Mouse (Mus musculus): Measurements from ENCODE around the gene Stam. TPM values are rescaled to one million over a fixed set of nuclear protein-coding genes. Genes with fewer than 3 reads are reported as not detected.

Gene Stam
- polyA plus RNA-seq, 1 experiment from 2014 or later, result 128 TPM

DNA sequence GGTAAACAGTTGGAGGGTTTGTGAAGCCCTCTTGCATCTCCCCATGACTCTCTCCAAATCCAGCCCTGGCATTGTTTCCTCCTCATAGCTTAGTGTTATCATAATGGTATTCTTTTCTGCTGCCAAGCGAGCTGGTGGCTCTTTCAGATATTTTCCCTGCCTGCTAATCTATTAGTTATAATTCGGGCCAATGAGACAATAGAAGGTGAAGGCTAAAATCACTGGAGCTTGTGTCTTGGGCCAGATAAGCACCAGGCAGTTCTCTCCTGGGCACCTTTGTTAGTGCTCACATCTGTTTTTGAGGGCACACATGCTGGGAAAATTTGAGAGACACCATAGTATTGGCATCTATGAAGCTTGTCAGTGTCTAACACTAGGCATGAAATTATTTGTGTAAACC, 91.2 kb downstream of the Stam start:
- DNase-seq (ENCODE audit: low spot score) (no peak), ATAC-seq (no peak)
- no peaks in the 10 kb centered on the region for H3K4me1 ChIP-seq (ENCODE audit: control insufficient read depth, insufficient read depth, low read length)
- H3K4me2 ChIP-seq (ENCODE audit: low read length), result no peak overlapping the region
- H3K27ac ChIP-seq (ENCODE audit: low read depth, low read length), result no peak overlapping the region
- no peak overlapping the region for H3K9ac ChIP-seq (ENCODE audit: low read length)
- 65% methylated on average over 2 of the region's 2 CpGs for WGBS
- no peak overlapping the region for H3K4me3 ChIP-seq (ENCODE audit: low read depth, low read length)
- no peaks in the 10 kb centered on the region for H3K9me3 ChIP-seq (replicated peaks; ENCODE audit: control insufficient read depth, low read length)
- H3K36me3 ChIP-seq (ENCODE audit: control insufficient read depth, insufficient read depth, low read length), result no peaks in the 10 kb centered on the region
- no peaks in the 10 kb centered on the region for H3K27me3 ChIP-seq (replicated peaks; ENCODE audit: control insufficient read depth, insufficient read depth, low read length)

DNA sequence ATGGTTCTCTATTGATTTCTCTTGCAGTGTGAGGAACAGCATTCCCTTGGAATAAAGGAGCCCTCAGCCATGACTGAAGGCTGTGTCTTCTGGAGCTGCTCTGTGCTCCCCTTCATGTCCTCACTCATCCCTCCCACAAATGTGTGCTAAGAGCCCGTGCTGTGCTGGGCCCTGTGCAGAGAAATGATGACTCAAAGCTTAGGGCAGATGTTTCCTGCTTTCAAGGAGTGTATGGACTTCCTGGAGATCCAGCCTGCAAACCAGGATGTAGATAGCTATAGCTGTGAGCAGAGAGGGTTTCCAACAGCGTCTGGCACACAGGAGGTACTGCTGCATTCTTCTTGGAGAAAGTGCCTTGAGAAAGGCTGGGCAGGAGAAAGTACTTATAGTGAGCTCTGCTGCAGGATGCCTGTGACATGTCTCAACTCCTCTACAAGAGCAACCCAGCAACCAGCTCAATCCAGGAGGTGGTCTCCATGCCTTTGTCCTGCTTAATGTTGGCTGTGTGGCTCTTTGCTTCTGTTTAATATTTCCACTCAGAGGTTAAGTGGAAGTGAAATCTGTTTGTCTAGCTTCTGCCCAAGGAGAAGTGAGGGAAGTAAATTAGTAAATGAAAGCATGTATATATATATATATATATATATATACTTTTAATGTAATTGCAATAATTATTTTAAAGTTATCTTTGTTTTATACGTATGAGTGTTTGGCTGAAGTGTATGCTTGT, 91.9 kb downstream of the Stam start:
- 80% methylated on average over 3 of the region's 3 CpGs for WGBS
- H3K9ac ChIP-seq (ENCODE audit: low read length), result no peak overlapping the region
- no peak overlapping the region for H3K4me2 ChIP-seq (ENCODE audit: low read length)
- no peaks in the 10 kb centered on the region for H3K36me3 ChIP-seq (ENCODE audit: control insufficient read depth, insufficient read depth, low read length)
- H3K4me3 ChIP-seq (ENCODE audit: low read depth, low read length), result no peak overlapping the region
- H3K27ac ChIP-seq (ENCODE audit: low read depth, low read length), result no peak overlapping the region
- no peak for DNase-seq (ENCODE audit: low spot score)
- ATAC-seq, result no peak
- H3K9me3 ChIP-seq (replicated peaks; ENCODE audit: control insufficient read depth, low read length), result no peaks in the 10 kb centered on the region
- H3K27me3 ChIP-seq (replicated peaks; ENCODE audit: control insufficient read depth, insufficient read depth, low read length), result no peaks in the 10 kb centered on the region
- H3K4me1 ChIP-seq (ENCODE audit: control insufficient read depth, insufficient read depth, low read length), result no peaks in the 10 kb centered on the region

DNA sequence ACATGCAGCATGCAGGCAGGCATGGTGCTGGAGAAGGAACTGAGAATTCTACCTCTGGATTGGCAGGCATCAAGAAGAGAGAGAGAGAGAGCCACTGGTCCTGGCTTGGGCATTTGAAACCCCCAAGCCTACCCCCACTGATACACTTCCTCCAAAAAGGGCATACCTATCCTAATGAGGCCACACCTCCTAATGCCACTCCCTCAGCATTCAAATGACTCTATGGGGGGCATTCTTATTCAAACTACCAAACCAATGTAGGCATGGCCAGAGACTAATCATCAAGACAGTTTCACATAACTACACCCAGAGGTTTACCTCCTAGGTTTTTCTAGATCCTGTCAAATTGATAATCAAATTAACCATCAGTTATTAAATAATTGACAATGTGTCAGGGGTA, 93.8 kb downstream of the Stam start:
- Histone ChIP-seq H3K4me2 (ENCODE audit: low read length) (no peak overlapping the region), H3K4me1 (ENCODE audit: control insufficient read depth, insufficient read depth, low read length) (no peaks in the 10 kb centered on the region), H3K9ac (ENCODE audit: low read length) (no peak overlapping the region), H3K4me3 (ENCODE audit: low read depth, low read length) (no peak overlapping the region), H3K9me3 (replicated peaks; ENCODE audit: control insufficient read depth, low read length) (no peaks in the 10 kb centered on the region), H3K36me3 (ENCODE audit: control insufficient read depth, insufficient read depth, low read length) (no peaks in the 10 kb centered on the region), H3K27ac (ENCODE audit: low read depth, low read length) (no peak overlapping the region), H3K27me3 (replicated peaks; ENCODE audit: control insufficient read depth, insufficient read depth, low read length) (no peaks in the 10 kb centered on the region)
- ATAC-seq, result no peak
- no peak for DNase-seq (ENCODE audit: low spot score)

DNA sequence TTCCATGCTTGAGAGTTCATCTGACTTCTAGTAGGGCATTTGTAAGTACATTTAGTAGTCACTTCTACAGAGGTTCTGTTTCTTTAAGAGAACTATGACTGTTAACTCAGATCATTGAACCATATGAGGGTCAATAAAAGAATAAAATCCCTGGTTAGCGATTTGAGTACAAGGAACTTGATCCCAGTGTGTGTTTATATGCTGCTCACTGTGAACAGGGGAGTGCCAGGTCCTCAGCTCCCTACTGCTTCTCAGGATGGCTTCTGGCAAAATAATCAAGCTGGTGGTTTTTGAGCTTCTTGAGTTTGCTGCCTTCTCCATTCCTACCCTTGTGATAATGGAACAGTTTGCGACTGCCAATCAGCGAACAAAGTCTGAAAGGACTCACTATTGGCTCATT, 100.4 kb downstream of the Stam start, which contains the start of gene Tmem236:
Tmem236 (plus strand) TSS at position 190 of the 400 bp plus-strand sequence.
- Histone ChIP-seq H3K27me3 (replicated peaks; ENCODE audit: control insufficient read depth, insufficient read depth, low read length) (no peaks in the 10 kb centered on the region), H3K9ac (ENCODE audit: low read length) (no peak within 1 kb of the TSS), H3K36me3 (ENCODE audit: control insufficient read depth, insufficient read depth, low read length) (no peaks in the 10 kb centered on the region), H3K9me3 (replicated peaks; ENCODE audit: control insufficient read depth, low read length) (no peaks in the 10 kb centered on the region), H3K4me2 (ENCODE audit: low read length) (no peak within 1 kb of the TSS), H3K27ac (ENCODE audit: low read depth, low read length) (no peak within 1 kb of the TSS), H3K4me3 (ENCODE audit: low read depth, low read length) (no peak within 1 kb of the TSS), H3K4me1 (ENCODE audit: control insufficient read depth, insufficient read depth, low read length) (no peaks in the 10 kb centered on the region)
- ATAC-seq, result no peak
- DNase-seq (ENCODE audit: low spot score), result no peak
- WGBS, result 60% methylated on average over 3 of the region's 3 CpGs

DNA sequence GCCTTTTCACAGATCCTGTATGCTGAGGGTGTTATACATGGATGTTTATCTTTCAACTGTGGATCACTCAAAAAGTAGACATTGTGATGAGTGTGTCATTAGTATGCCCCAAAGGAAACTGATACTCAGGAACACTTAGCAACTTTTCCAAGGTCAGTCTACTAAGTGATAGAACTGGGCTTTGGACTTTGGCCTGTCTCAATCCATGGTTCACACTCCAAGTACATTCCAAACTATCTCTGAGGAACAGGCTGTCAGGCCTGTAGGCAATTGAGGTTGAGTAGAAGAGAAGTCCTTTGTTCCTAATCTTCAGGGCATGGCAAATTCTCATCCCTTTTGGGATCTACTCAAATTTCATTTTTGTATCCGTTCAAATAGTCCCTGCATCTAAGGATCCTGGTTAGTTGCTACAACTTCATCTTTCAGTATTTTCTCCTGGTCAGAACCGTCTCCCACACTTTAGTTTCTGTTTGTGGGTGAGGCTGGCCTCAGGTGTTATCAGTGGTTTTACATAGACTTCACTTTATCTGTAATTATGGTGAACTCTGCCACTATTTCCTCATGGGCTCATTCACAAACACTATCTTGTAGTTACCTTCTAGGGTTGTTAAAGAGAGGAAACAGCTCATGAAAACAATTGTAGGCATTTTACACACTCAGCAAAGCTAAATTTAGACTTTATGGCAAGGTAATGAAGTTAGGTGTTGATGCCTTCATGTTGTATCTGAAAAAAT, 102.7 kb downstream of the Stam start:
- Histone ChIP-seq H3K36me3 (ENCODE audit: control insufficient read depth, insufficient read depth, low read length) (no peaks in the 10 kb centered on the region), H3K9me3 (replicated peaks; ENCODE audit: control insufficient read depth, low read length) (no peaks in the 10 kb centered on the region), H3K27me3 (replicated peaks; ENCODE audit: control insufficient read depth, insufficient read depth, low read length) (no peaks in the 10 kb centered on the region), H3K9ac (ENCODE audit: low read length) (no peak overlapping the region), H3K4me3 (ENCODE audit: low read depth, low read length) (no peak overlapping the region), H3K4me2 (ENCODE audit: low read length) (no peak overlapping the region), H3K27ac (ENCODE audit: low read depth, low read length) (no peak overlapping the region), H3K4me1 (ENCODE audit: control insufficient read depth, insufficient read depth, low read length) (no peaks in the 10 kb centered on the region)
- DNase-seq (ENCODE audit: low spot score) (no peak), ATAC-seq (no peak)
- 87% methylated on average over 2 of the region's 2 CpGs for WGBS

DNA sequence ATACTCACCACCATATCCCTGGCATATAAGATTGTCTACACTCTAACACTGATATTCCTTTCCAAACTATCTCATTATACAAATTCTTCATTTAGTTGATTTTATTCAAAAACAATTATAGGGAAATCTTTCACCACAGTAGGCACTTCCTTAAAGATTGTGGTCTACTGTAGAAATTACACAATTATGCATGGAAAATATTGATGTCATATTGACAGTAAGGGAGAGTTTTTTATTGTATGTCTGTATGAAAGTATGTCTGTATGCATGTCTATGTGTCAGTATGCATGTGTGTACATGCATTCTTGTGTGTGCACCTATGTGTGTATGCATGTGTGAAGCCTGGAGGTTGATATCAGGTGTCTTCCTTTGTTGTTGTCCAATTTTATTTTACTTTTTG, 110.5 kb downstream of the Stam start:
- DNase-seq (ENCODE audit: low spot score), result no peak
- ATAC-seq, result no peak
- no peaks in the 10 kb centered on the region for H3K9me3 ChIP-seq (replicated peaks; ENCODE audit: control insufficient read depth, low read length)
- H3K27ac ChIP-seq (ENCODE audit: low read depth, low read length), result no peak overlapping the region
- no peaks in the 10 kb centered on the region for H3K4me1 ChIP-seq (ENCODE audit: control insufficient read depth, insufficient read depth, low read length)
- no peak overlapping the region for H3K4me3 ChIP-seq (ENCODE audit: low read depth, low read length)
- H3K9ac ChIP-seq (ENCODE audit: low read length), result no peak overlapping the region
- H3K4me2 ChIP-seq (ENCODE audit: low read length), result no peak overlapping the region
- H3K27me3 ChIP-seq (replicated peaks; ENCODE audit: control insufficient read depth, insufficient read depth, low read length), result no peaks in the 10 kb centered on the region
- no peaks in the 10 kb centered on the region for H3K36me3 ChIP-seq (ENCODE audit: control insufficient read depth, insufficient read depth, low read length)

DNA sequence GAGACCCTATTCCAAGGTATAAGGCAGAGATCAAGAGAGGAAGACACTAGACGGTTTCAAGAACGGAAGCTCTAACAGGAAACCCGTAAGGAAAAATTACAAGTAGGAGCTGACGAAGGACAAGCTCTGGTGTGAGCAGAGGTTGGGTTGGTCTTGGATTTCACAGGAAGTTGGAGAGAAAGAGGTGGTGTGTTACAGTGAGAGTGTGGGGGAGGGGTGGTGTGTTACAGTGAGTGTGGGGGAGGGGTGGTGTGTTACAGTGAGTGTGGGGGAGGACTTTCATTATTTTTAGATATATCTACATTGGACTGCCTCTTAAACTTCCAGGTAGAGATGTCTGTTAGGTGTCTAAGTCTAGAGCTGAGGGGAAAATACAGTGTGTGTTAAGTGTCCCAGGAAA, 116.8 kb downstream of the Stam start:
- Histone ChIP-seq H3K27ac (ENCODE audit: low read depth, low read length) (no peak overlapping the region), H3K4me2 (ENCODE audit: low read length) (no peak overlapping the region), H3K4me1 (ENCODE audit: control insufficient read depth, insufficient read depth, low read length) (no peaks in the 10 kb centered on the region), H3K4me3 (ENCODE audit: low read depth, low read length) (no peak overlapping the region), H3K9ac (ENCODE audit: low read length) (no peak overlapping the region), H3K36me3 (ENCODE audit: control insufficient read depth, insufficient read depth, low read length) (no peaks in the 10 kb centered on the region), H3K9me3 (replicated peaks; ENCODE audit: control insufficient read depth, low read length) (no peaks in the 10 kb centered on the region), H3K27me3 (replicated peaks; ENCODE audit: control insufficient read depth, insufficient read depth, low read length) (no peaks in the 10 kb centered on the region)
- DNase-seq (ENCODE audit: low spot score) (no peak), ATAC-seq (no peak)
- WGBS, result 95% methylated on average over 4 of the region's 4 CpGs

DNA sequence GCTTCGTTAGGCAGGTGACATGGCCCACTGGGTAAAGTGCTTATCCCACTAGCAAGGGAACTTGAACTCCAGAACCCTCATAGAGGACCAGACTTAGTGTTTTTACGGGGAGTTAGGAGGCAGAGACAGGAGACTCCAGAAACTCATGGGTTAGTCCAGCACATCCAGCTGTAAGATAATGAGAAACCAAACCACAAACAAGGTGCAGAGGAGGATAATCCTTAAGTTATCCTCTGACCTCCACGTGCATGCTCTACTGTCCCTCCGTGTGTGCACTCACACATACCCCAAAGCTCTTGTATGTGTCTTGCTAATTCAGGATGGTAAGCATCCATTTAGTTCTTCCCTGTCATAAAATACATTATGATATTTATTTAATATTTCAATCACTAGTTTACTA, 117.7 kb downstream of the Stam start:
- 84% methylated on average over 4 of the region's 4 CpGs for WGBS
- no peak for ATAC-seq

DNA sequence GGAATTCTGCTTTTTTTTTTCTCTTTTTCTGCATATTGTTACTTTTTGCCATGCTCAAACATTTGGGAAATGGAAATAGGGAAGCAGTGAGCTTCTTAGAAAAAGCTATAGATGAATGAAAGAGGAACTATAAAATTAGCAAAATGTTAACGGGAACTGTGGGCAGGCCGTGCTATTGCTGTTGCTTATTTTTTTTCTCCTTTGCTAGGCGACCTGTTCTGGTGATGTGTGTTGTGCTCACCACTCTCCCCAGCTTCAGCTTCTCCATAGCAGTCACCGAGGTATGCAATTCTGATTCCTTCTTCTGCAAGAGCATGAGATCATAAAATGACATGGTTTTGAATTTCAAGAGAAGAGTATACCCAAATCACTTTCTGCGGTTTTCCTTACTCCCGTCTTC, 118.1 kb downstream of the Stam start:
- no peaks in the 10 kb centered on the region for H3K4me1 ChIP-seq (ENCODE audit: control insufficient read depth, insufficient read depth, low read length)
- H3K27me3 ChIP-seq (replicated peaks; ENCODE audit: control insufficient read depth, insufficient read depth, low read length), result no peaks in the 10 kb centered on the region
- no peaks in the 10 kb centered on the region for H3K36me3 ChIP-seq (ENCODE audit: control insufficient read depth, insufficient read depth, low read length)
- WGBS, result 84% methylated on average over 6 of the region's 6 CpGs
- DNase-seq (ENCODE audit: low spot score), result no peak
- no peak for ATAC-seq
- H3K27ac ChIP-seq (ENCODE audit: low read depth, low read length), result no peak overlapping the region
- no peaks in the 10 kb centered on the region for H3K9me3 ChIP-seq (replicated peaks; ENCODE audit: control insufficient read depth, low read length)
- H3K4me3 ChIP-seq (ENCODE audit: low read depth, low read length), result no peak overlapping the region
- H3K4me2 ChIP-seq (ENCODE audit: low read length), result no peak overlapping the region
- no peak overlapping the region for H3K9ac ChIP-seq (ENCODE audit: low read length)

More for the DNA sequence above, 117.7 kb downstream of the Stam start:
- Histone ChIP-seq H3K9me3 (replicated peaks; ENCODE audit: control insufficient read depth, low read length) (no peaks in the 10 kb centered on the region), H3K4me3 (ENCODE audit: low read depth, low read length) (no peak overlapping the region), H3K4me2 (ENCODE audit: low read length) (no peak overlapping the region), H3K27ac (ENCODE audit: low read depth, low read length) (no peak overlapping the region), H3K27me3 (replicated peaks; ENCODE audit: control insufficient read depth, insufficient read depth, low read length) (no peaks in the 10 kb centered on the region), H3K4me1 (ENCODE audit: control insufficient read depth, insufficient read depth, low read length) (no peaks in the 10 kb centered on the region), H3K9ac (ENCODE audit: low read length) (no peak overlapping the region), H3K36me3 (ENCODE audit: control insufficient read depth, insufficient read depth, low read length) (no peaks in the 10 kb centered on the region)
- no peak for DNase-seq (ENCODE audit: low spot score)
